Mouse (Mus musculus) liver (tissue): ENCODE data around the gene Samt1.
"Not testable (repeated sequence)": the region's sequence is repeated elsewhere in the genome, so short reads cannot be mapped to it uniquely, and the experiment has no call there.

Experiments
- DNase-seq: peaks from one replicate; pipeline ENCODE4 v3.0.0-alpha.2; 2020; ENCODE audit warnings: mixed read lengths

Gene Samt1

DNA sequence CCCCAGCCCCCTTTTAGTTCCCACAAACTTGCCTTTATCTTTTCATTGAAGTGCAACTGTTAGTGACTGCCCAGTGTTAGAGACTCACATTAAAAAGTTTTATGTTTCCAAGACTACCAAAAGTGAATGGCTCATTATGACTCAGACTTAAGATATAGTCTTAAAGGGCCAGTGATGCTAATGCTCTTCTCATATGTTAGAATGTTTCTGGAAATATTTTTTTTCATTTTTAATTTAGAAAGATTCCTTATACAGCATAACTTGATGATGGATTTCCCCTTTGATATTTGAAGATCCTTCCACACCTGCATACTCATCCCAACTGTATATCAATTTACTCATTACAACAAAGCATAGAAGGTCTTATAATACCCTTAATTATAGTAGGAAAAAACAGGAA lies at the start of gene Samt1:
Gene Samt1, minus strand, starts transcription at position 101 of the 400 bp plus-strand sequence.
- not testable (repeated sequence) for DNase-seq

DNA sequence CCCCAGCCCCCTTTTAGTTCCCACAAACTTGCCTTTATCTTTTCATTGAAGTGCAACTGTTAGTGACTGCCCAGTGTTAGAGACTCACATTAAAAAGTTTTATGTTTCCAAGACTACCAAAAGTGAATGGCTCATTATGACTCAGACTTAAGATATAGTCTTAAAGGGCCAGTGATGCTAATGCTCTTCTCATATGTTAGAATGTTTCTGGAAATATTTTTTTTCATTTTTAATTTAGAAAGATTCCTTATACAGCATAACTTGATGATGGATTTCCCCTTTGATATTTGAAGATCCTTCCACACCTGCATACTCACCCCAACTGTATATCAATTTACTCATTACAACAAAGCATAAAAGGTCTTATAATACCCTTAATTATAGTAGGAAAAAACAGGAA lies 42.5 kb upstream of the Samt1 start, which contains the start of gene Gm10057:
Gene Gm10057, minus strand, starts transcription at position 101 of the 400 bp plus-strand sequence.
- DNase-seq = not testable (repeated sequence)

DNA sequence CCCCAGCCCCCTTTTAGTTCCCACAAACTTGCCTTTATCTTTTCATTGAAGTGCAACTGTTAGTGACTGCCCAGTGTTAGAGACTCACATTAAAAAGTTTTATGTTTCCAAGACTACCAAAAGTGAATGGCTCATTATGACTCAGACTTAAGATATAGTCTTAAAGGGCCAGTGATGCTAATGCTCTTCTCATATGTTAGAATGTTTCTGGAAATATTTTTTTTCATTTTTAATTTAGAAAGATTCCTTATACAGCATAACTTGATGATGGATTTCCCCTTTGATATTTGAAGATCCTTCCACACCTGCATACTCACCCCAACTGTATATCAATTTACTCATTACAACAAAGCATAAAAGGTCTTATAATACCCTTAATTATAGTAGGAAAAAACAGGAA lies 21.3 kb upstream of the Samt1 start, which contains the start of gene 4921511M17Rik:
Gene 4921511M17Rik, minus strand, starts transcription at position 101 of the 400 bp plus-strand sequence.
- not testable (repeated sequence) for DNase-seq

DNA sequence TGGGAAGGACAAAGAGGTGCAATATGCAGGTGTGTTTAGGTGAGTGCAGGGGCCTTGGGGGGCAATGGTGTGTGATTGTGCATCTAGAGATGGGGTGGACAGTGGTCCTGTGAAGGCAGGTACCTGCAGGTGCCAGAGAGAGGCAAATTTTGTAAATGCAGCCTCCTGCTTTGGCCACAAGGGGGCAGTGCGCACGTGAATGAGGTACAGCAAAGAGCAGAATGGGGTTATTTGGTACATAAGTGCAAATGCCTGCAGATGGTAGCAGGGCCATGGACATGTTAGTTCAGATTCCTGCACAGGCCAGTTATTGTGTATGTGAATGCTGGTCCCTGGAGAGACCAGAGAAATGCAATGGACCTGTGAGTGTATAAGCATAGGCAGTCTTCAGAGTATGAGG lies 35.5 kb downstream of the Samt1 start:
- DNase-seq = not testable (repeated sequence)

DNA sequence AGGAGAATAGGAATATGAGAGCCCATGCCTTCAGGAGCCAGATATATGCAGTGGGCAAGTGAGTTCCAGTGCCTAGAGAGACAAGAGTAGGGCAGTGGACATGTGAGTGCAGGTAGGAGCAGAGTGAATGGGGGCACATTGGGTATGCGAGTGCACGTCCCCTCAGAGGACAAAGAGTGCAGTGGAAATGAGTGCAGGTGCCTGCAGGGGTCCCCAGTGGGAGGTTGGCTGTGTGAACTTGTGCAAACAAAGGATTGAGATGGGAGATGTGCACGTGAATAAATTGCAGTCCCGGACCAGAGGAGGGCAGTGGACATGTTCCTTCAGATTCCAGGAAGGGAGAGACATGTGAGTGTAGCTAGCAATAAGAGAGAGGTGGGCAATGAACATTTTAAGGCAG lies 36.0 kb downstream of the Samt1 start:
- DNase-seq = not testable (repeated sequence)

DNA sequence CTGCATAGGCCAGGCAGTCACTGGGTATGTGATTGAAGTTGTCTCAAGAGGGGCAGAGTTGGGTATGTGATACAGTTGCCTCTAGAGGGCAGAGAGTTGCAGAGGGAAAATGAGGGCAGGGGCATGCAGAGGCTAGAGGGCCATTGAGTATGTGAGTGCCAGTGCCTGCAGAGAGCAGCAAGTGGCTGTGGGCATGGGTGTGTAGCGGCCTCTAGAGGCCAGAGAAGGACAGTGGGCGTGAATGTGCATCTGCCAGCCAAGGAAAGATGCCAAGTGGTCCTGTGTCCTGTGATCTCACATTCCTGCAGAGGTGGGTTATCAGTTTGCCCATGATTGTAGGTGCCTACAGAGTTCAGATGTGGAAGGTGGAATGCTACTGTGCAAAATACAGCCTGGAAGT lies 38.0 kb downstream of the Samt1 start:
- DNase-seq = no peak

DNA sequence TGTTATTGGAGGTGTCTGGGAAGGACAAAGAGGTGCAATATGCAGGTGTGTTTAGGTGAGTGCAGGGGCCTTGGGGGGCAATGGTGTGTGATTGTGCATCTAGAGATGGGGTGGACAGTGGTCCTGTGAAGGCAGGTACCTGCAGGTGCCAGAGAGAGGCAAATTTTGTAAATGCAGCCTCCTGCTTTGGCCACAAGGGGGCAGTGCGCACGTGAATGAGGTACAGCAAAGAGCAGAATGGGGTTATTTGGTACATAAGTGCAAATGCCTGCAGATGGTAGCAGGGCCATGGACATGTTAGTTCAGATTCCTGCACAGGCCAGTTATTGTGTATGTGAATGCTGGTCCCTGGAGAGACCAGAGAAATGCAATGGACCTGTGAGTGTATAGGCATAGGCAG lies 59.6 kb downstream of the Samt1 start:
- not testable (repeated sequence) for DNase-seq
